Mouse (Mus musculus) ZHBTc4 (cell line): Measurements from ENCODE around the gene Cyba.

Experiments used
- DNase-seq: peaks from one replicate; pipeline ENCODE4 v3.0.0-alpha.2; 2011; ENCODE audit warnings: low read depth, low spot score

The Cyba gene

DNA sequence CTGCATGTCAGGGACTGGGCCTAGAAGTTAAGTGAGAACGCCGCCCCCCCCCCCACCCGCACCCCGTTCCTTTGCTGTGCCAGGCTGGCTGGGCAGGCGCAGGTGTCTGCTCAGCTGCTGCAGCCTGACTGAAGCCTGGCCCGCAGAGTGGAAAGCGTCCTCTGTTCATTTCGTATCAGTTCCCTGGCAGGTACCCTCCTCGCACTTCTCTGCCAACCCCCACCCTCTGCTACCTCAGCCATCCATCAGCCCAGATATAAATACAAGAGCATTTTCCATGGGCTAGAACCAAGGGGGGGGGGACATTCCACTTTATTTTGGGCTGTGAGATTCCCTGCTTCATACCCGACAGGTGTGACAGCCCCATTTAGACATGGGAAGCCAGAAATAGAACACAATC is 19.4 kb upstream of the Cyba start:
- DNase-seq, result no peak

DNA sequence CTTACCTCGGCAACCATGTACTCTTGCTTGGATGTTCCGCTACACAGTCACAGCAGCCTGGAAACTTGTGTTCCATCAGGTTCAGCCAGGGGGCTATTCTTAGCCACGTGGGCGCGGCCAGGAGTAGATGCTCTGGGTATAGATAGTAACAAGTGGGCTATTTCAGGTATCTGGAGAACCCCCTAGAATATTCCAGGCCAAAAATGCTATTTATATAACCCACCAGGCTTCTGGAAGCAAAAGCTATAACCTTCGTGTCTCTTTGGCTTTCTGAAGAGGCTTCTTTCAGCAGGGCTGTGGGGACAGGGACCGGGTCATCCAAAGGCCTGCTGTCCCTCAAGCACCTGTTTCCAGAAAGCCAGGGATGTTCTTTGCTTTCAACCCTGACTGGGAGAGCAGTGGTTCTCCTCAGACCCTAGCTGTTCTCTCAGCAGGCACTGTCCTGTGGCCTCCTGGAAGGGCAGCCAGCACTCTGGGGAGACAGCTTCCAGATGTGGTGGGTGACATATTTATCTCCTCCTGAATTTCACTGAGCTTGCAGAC is 18.5 kb upstream of the Cyba start:
- DNase-seq, result no peak

DNA sequence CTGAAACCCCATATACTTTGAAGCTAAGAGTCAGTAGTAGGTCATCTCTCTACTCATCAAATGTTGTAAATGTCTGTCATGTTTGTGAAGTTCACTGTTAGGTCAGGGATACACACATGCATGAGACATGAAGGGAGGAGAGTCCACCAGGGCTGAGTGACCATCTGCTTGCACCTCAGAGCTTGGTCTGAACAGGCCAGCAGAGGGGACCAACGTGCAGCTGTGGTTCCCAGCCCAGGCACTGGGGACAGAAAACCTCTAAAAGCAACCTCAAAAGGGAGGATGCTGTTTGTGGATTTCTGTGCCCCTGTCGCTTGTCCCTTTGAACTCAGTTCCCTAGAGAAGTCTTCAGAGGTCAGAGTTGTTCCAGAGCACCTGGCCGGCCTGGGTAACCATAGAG is 12.5 kb upstream of the Cyba start:
- DNase-seq, result no peak

DNA sequence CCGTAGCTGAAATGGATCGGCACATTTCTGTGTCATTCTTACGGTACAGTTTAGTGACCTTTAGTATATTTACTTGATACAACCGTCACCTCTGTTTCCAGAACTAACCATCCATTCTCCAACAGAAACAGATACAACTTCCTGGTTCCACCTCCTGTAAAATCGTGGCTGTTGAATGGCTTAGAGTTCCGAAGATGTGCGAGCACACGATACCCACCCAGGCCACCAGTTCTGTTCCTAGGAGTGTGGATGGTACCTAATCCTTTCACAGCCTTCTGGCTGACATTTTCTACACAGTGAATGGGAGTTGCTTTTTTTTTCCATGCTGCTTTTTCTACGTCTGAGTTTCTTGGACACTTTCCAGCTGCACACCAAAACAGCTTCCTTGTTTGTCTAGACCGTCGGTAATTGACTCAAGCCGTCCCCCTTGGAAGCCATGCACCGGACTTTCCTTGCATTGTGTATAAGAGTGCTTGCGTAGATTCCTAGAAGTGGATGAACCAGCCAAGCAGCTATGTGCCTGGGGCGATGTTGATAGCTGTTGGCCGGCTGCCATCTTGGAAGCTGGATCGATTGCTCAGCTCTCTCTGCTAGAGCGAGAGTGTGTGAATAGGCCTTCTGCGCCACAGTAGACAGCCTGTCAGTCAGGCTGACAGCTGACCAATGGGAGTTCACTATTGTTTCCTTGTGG is 11.5 kb upstream of the Cyba start:
- DNase-seq, result peak; percentile 94

DNA sequence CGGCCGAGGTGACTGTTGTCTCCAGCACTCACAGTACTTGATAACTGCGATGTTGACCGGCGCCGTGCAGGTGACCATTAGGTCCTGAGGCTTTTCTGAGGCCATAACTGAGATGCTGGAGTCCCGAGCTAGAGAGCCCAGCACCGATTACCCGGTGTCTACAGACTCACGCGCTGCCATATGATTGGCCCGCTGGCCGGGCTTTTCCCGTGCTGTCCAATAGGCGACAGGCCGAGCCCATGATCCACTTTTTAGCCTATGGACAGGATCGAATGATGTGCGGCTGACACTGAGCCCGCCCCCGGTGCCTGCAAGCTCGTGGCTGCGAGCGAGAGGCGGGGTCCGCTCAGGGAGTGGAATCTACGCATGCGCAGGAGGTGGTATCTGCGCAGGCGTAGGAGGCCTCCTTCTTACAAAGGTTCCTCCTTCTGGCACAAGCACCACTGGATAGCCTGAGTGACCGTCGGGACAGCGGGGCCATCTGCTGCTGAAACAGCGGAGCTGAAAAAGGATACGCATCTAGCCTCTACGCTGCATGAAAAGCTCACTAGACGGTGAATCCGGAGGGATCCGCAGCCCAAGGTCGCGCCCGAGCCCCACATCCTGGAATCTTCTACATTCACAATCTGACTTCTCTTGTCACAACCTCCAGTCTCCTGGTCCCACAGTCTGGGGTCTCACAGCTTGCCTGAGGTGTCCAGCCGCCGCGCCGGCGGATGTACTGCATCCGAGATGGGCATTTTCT is 10.7 kb upstream of the Cyba start, which contains the start of gene Mvd:
Gene Mvd (minus strand): TSS at position 161 of the 745 bp plus-strand sequence.
- DNase-seq, result peak; percentile 100

DNA sequence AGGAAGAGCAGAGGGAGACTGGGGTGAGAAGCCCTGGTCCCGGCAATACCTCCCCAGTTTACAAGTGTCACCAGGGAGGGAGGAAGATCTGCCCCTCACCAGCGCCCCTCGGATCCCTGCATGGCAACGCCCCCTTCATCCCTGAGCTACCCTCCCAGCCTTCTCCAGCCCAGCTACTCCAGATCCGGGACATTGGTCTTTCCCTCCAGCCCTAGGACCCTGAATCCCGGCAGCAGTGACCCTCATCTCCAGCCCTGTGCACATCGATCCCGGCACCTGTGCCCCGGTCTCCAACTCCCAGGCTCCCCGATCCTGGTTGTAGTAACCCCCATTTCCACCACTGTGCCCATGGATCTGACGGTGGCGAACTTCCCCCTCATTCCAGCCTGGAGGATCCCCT is 10.1 kb upstream of the Cyba start:
- DNase-seq, result no peak

DNA sequence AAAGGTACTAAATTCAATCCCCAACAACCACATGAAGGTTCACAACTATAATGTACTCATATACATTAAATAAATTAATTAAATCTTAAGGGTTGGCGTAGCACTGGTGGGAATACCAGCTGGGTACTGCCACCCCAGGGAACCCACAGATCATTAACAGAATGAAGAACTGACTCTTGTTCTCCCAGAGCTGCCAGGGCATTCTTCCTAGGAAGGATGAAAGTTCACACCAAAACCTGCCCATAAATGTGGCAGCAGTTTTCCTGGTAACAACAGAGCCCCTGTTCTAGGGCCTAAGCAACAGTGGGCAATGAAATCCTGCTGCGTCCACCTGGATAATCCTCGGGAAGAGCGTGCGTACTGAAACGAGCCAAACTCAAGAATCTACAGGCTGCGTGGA is 9.6 kb upstream of the Cyba start:
- no peak for DNase-seq

DNA sequence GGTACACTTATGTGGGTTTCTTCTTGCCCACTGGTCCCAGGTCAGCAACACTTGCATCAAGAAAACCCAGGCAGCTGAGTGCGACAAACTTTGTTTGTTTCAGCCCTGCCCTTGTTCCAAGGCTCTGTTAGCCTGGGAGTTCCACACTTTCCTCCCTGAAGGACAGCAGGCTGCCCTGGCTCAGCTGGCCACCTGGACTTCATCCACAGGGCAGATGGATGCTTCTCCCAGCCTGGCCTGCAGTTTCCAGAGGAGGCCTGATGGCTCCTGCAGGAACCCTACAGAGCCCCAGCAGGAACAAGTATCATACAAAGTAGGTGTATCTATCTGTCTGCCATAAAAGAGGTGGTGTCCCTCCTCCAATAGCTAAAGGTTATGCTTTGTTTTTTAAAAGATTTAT is 8.6 kb upstream of the Cyba start:
- DNase-seq, result no peak

DNA sequence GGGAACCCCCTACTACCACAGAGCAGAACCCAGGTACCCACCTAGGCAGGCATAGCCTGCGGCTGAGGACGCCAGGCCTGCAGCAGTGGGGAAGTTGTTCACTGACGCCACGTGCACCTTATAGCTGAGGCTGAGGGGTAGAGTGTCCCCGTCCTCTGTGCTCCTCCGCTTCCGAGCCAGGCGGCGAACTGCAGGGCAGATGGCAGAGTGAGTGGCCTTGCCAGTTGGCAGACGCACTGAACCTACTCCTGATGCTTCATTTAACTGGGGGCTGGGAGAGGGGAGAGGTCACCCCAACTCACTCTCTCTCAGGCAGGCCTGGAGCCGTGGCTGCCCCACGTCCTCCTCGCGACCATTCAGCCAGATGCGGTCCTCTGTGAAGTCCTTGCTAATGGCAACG is 6.6 kb upstream of the Cyba start:
- no peak for DNase-seq

DNA sequence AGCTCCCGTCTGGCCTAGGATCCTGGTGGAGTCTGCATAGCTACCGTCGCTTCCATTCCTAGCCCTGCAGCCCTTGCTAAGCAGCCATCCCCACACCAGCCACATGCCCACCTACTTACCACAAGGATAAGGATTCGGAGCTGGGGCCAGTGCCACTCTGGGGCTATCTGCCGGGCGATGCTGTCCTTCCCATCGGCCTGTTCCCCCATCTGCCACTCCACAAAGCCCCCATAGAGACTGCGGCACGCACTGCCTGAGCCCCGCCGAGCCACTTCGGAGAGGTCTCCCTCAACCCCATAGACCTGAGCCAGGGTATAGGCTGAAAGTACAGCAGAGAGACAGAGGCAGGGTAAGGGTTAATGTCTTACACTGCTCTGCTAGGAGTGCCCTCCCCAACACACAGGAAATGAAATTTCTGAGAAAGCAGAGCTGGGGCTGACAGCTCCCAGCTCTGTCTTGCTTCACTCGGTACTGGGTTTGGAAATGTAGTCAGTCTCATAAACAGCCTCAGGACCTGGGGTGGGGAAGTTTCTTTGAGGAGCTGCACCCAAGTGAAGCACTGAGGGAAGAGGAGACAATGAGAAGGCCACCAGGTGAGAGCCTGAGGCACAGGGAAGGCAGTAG is 5.1 kb upstream of the Cyba start:
- DNase-seq, result no peak

DNA sequence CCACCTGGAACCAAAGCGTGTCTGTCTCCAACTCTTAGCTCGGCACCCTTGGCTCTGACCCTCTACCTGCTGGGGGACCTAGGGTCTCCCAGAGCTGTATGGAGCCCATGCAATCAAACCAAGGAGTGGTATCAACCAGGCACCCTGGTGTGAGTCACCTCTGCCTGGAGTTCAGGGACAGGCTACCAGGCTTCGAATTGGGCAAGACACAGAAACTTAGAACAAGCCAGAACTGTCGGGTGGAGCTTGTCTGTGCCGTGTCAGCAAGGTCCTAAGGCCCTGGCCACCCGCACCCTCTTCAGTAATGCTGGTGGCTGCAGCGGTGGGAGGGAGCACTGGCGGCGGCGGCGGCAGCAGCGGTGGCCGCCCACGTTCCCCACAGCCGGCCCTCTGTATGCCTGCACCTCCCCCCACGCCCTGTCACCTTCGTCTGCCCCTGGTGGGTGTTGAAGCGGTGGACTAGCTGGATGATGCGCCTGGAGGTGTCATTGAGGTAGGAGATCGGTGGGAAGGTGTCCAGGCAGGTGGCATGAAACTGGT is 3.9 kb upstream of the Cyba start:
- peak; percentile 29 for DNase-seq

DNA sequence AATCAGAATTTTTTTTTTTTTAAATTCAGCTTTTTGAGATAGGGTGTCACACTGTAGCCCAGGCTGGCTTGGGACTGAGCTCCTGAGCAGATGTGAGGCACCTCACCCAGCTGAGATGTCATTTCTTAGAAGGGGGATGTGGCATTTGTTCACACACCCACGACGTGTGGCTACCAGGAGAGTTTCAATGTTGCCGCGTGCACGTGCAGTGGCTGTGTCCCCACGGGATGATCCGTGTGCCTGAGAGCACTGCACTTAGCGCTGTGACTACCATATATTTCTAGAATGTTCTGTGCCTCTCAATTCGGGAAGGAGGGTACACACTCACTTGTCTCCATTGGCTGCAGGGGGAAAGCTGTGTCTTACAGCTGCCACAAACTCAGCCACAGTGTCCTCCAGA is 3.4 kb upstream of the Cyba start:
- no peak for DNase-seq

DNA sequence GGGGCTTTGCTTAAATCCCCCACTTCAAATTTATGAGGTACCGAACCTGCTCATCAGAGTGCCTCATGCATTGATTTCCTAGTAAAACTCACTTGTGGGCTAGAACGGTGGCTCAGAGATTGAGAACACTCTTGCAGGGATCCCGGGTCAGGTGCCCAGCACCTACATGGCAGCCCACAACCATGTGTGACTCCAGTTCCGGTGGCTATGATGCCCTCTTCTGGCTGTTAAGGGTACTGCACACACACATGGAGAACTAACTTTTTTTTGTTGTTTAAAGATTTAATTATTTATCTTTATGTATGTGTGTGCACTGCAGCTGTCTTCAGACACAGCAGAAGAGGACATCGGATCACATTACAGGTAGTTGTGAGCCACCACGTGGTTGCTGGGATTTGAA is 2.6 kb upstream of the Cyba start:
- peak; percentile 73 for DNase-seq

DNA sequence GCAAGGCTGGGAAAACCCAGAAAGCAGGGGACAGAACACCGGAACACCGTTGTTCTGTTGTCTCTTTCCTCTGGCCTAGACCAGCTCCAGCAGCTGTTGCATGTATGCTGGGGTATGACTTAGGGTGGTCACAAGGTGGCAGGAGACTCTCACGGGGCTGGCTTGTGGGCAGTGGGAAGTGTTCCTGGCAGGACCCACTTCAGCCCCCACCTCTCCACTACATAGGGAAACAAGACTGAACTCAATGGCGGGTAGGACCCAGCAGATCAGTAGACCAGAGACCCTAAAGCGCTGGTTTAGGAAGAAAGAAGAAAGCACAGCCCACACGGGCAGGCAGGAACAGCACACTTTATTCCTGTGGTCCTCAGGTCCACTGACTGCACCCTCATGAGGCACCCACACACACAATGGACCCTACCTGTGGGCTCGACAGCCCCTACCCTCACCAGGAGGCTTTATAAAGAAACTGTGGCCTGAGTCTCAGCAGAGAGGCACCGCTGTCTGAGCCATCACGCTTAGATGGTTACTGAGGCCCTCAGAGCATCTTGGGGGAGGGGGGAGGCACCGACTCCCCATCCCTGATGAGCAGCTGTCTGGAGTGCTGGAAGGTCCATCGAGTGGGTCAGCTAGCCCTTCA is 657 bp upstream of the Cyba start:
- no peak for DNase-seq

DNA sequence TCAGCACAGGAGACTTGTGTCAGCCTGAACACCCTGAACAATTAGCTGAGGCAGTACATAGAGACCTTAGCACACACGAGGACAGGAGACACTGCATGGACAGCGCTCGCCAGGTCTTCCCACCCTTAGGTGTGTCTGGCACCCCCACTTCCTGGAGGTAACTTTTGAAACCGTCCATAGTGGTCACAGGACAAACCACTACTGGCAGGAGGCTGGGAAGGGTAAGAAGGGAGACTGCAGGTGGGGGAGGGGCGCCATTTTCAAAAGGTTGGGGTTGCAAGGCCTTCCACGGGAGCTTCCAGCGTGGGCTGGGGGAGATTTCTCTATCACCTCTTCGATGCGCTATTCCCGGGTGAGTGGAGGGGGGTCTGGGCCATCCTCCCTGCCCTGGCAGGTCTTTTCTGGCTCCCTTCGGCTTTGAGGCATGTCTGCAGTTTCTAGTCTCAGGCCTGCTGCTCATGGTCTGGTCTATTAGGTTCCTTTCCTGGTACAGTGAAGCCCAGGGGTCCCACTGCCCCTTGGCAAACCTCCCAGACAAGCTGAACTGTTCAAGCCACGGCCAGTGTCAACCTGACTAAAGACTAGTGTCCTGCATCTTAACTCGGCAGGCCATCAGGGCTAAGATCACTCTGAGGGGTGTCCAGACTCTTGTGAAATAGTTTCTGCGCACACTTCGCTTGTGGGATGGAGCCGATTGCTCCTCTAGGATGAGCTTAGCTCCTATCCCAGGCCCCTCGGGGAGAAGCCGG is 862 bp downstream of the Cyba start:
- DNase-seq, result no peak

DNA sequence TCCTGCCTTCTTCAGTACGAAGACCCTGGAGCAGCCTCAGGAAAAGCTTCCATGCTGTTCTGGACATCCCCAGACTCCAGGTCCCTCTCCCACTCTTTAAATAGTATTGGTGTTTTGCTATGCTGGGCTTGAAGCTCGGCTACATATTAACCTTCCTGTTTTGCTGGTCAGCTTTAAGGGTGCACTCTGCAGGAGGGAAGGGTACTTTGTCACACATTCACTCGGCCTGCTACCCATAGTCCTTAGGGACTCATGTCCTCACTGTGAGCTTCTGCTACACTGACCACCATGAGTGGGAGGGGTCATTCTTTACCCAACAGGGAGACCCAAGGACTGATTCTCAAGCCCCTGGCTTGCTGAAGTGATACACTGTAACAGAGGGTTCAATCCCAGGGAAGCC is 2.1 kb downstream of the Cyba start:
- no peak for DNase-seq

DNA sequence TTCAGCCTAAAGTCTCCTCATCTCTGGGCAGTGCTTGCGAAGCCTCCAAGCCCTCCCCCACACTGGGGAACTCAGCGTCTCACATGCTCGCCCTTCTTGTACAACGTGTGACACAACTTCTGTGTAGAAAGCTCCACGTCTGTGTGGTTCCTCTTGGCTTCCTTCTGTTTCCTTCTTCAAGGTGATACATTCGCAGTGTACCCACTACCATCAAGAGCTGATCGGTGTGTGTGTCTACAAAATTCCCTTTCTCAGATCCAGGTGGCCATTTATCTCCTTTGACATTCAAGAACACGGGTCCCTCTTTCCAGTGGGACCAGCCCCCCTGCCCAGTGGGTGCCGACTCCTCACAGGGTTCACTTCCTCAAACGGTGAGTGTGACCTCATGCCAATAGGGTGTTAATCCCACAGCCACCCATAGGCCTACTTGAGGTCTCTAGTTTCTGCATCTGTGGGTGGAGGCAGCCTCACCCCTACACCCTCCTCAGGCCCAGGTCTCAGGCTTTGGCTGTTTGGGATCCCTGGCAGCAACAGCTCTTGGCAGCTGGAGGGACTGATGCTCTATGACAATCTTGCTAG is 2.6 kb downstream of the Cyba start:
- no peak for DNase-seq

DNA sequence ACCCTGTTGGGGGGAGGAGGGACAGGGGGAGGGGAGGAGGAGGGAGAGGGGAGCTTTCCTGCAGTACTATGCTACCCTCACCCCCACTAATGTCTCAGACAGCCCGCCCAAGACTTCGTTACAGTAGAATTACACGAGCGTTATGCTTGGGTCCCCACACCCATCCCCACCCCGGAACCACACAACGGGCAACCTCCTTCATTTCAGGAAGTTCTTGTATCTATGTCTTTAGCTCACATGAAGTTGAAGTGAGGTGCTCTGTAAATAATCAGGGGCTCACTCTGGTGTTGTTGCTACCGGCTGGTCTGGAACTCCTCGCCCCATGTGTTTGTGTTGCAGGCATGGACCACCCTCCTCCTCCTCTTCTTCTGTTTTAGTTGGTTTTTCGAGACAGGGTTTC is 4.6 kb downstream of the Cyba start:
- DNase-seq, result no peak

DNA sequence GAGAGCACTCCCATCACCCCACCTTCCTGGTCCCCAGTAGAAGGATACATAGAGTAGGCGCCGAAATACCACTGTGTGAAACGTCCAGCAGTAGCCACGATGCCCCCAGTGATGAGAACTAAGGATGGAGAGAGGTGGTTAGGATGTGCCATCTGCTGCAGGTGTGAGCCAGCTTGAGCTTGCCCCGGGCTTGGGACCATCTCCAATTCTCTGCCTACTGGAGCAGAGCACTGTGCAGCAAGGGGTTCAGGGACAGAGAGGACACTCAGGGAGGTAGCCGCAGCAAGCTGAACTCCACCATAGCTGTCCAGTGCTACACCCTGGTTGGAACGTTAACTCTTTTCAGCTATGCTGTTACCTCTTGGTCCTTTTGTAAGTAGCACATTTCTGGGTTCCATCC is 5.1 kb downstream of the Cyba start:
- DNase-seq, result no peak

DNA sequence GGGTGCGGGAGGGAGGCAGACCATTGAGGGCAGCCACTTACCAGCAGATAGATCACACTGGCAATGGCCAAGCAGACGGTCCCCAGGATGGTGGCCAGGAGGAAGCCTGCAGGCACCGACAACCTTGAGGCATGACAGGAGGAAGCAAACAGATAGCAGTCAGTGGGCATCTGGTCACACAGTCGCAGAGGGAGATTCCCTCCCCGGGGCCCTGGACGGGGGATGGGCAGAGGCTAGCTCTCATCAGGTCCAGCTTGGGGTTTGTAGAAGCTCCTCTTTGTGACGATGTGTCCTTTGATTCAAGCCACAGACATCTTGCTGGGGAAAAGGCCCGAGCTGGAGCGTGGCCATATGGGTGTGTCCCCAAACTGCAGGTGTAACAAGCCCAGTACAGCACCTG is 6.6 kb downstream of the Cyba start:
- DNase-seq, result no peak

DNA sequence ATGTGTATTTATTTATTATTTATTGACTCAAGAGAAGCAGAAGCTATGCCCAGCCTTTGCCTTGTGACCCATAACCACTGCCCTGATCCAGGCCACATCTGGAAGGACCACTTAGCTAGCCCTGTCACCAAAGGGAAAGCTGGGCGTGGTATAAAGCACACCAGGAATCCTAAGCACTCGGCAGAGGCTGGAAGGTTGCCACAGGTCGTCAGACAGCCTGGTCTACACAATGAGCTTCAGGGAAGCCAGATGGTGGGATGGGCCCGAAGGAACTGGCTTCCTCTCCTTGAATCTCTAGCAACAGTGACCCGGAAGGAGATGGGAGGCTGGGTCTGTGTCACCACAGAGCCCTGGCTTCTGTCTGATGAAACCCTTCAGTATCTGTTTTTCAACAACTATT is 9.1 kb downstream of the Cyba start:
- DNase-seq, result peak; percentile 92
